Mouse (Mus musculus): ENCODE measurements around the gene Map1s. TPM values are rescaled to one million over a fixed set of nuclear protein-coding genes. Genes with fewer than 3 reads are reported as not detected.

Gene Map1s
- 43.3 and 49.4 TPM in 2 replicates for polyA plus RNA-seq (2015; fragmentation: Nextera tagmentation; extraction: Ambion mirVana)

DNA sequence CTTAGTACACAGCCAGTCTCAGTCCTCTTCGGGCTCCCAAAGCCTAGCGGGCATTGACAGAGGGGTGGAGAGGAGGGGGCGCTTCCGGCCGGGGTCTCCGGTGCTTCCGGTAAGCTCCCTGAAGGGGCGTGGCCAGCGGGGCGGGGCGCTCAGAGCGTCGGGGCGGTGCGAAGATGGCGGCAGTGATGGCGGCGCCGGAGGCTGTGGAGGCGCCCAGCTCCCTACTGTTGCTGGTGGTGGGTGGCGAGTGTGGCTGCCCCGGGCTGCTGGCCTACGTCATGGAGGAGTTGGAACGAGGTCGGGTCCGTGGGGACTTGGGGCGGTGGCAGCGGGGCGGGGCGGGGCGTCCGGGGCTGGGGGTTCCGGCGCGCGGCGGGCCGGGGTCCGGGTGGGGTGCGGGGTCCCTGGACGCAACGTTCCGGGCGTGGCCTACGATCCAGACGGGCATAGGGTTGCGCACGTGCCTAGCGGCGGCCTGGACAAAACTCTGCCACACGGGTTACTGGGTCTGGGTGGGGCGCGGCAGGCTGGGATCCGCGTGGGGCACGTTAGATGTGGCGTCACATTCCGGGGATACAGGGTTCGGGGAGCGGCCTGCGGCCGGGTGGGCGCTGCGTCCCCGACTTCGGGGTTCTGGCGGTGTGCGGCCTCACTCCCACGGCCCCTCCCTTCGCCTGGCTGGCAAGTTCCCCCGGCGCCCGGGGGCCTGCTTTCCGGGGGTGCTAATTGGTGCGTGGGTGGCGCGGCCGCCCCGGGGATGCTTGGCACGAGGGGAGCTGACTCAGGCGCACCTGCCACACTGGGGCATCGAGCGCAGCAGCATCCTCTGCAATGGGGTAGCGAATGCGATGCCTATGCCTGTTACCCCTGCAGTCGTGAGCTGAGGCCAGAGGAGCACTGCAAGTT, at the start of gene Map1s:
Gene Map1s (plus strand): TSS at position 102 of the 906 bp plus-strand sequence.
- Histone ChIP-seq H3K36me3 (peaks cover 4% of the 10 kb centered on the region), H3K27me3 (peaks cover 5% of the 10 kb centered on the region)

DNA sequence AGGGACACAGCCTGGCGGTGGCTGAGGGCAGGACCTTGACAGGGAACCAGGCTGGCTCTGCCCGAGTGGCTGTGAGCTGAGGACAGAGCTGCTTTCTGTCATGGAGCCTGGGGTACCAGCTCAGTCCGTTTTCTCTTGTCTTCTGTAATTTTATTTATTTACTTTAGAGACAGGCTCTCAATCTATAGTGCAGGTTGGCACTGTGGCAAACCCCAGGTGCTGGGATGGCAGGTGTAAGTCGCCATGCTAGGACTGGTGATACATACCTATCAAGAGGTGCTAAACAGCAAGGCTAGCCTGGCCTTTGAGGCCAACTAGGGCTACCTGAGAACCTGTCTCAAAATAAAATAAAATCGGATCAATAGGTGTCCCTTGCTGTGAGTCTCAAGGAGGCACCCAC, 49.7 kb upstream of the Map1s start:
- 0 out of 2 replicates have a peak overlapping the region, but pooled peaks have one; percentile 49 for H3K4me3 ChIP-seq
- no peaks in the 10 kb centered on the region for H3K36me3 ChIP-seq
- no peaks in the 10 kb centered on the region for H3K9me3 ChIP-seq
- 65% methylated on average over 5 of the region's 5 CpGs for WGBS
- H3K27me3 ChIP-seq = no peaks in the 10 kb centered on the region
- 0 out of 2 replicates have a peak overlapping the region, but pooled peaks have one; percentile 75 for H3K4me2 ChIP-seq
- no peak for ATAC-seq (ENCODE audit: insufficient number of reproducible peaks, low FRiP score, low TSS enrichment, low read depth)
- H3K9ac ChIP-seq = no peak overlapping the region
- H3K27ac ChIP-seq = no peak overlapping the region
- peaks cover 38% of the 10 kb centered on the region for H3K4me1 ChIP-seq

More for the DNA sequence above, at the start of gene Map1s:
- Histone ChIP-seq H3K9me3 (no peaks in the 10 kb centered on the region), H3K4me3 (peak within 1 kb of the TSS; percentile 92), H3K9ac (peak within 1 kb of the TSS; percentile 83), H3K4me2 (peak within 1 kb of the TSS; percentile 80), H3K4me1 (peaks cover 17% of the 10 kb centered on the region), H3K27ac (peak within 1 kb of the TSS; percentile 94)
- peak; percentile 89 for ATAC-seq (ENCODE audit: insufficient number of reproducible peaks, low FRiP score, low TSS enrichment, low read depth)
- WGBS = under 1% methylated on average over 80 of the region's 86 CpGs

GRCm38 (mm10) chr8:70856541-70857197, 49.1 kb upstream of the Map1s start:
- H3K4me1 ChIP-seq = peaks cover 36% of the 10 kb centered on the region
- H3K27ac ChIP-seq = no peak overlapping the region
- ATAC-seq (ENCODE audit: insufficient number of reproducible peaks, low FRiP score, low TSS enrichment, low read depth) = no peak

DNA sequence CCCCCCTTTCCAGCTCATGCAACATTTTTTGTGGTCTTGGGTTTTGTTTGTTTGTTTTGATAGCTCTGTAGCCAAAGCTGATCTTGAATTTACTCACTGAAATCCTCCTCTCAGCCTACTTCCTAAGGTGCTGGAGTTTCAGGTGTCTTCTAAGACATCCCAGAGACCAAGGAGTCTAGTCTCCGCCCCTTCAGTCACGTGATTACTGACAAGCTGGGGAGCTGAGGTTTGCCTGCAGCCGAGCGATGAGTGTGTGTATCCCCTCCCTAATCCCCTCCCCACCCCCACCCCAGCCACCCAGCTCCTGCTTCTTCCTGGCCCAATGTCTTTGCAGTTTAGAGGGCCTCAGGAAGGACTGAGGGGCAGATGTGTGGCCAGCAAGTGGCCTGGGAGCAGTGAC, 48.2 kb upstream of the Map1s start:
- Histone ChIP-seq H3K27ac (no peak overlapping the region; the same call in 1 of the 2 replicates), H3K4me3 (0 out of 2 replicates have a peak overlapping the region, but pooled peaks have one; percentile 49)

More at GRCm38 (mm10) chr8:70856541-70857197, 49.1 kb upstream of the Map1s start:
- Histone ChIP-seq H3K4me3 (peak overlapping the region; percentile 49), H3K4me2 (peak overlapping the region; percentile 75), H3K27me3 (peaks cover 5% of the 10 kb centered on the region), H3K9ac (peak overlapping the region; percentile 55), H3K9me3 (no peaks in the 10 kb centered on the region), H3K36me3 (no peaks in the 10 kb centered on the region)
- 6% methylated on average over 31 of the region's 33 CpGs for WGBS

GRCm38 (mm10) chr8:70862824-70863641, 42.7 kb upstream of the Map1s start, which contains the start of gene Kcnn1:
Kcnn1 (minus strand) TSS chr8:70863258.
- peak within 1 kb of the TSS; percentile 80 for H3K4me2 ChIP-seq
- no peak within 1 kb of the TSS for H3K27ac ChIP-seq
- under 1% methylated on average over 55 of the region's 55 CpGs for WGBS
- 0 out of 2 replicates have a peak, but pooled peaks cover 5% of the 10 kb centered on the region for H3K36me3 ChIP-seq
- ATAC-seq (ENCODE audit: insufficient number of reproducible peaks, low FRiP score, low TSS enrichment, low read depth) = no peak
- peak within 1 kb of the TSS; percentile 23; the same call in 1 of the 2 replicates for H3K9ac ChIP-seq
- no peaks in the 10 kb centered on the region for H3K9me3 ChIP-seq
- H3K27me3 ChIP-seq = peaks cover 33% of the 10 kb centered on the region
- H3K4me1 ChIP-seq = peaks cover 45% of the 10 kb centered on the region
- H3K4me3 ChIP-seq = peak within 1 kb of the TSS; percentile 60

More for the DNA sequence above, 48.2 kb upstream of the Map1s start:
- Histone ChIP-seq H3K27me3 (peaks cover 13% of the 10 kb centered on the region), H3K9ac (no peak overlapping the region), H3K9me3 (no peaks in the 10 kb centered on the region), H3K4me2 (peak overlapping the region; percentile 75; the same call in 1 of the 2 replicates), H3K4me1 (peaks cover 28% of the 10 kb centered on the region), H3K36me3 (no peaks in the 10 kb centered on the region)
- WGBS = 8% methylated on average over 4 of the region's 4 CpGs
- no peak for ATAC-seq (ENCODE audit: insufficient number of reproducible peaks, low FRiP score, low TSS enrichment, low read depth)

GRCm38 (mm10) chr8:70863956-70864711, 41.6 kb upstream of the Map1s start:
- ATAC-seq (ENCODE audit: insufficient number of reproducible peaks, low FRiP score, low TSS enrichment, low read depth) = no peak
- Histone ChIP-seq H3K9ac (0 out of 2 replicates have a peak overlapping the region, but pooled peaks have one; percentile 17), H3K4me1 (peaks cover 45% of the 10 kb centered on the region), H3K4me2 (peak overlapping the region; percentile 80), H3K36me3 (0 out of 2 replicates have a peak, but pooled peaks cover 6% of the 10 kb centered on the region), H3K9me3 (no peaks in the 10 kb centered on the region), H3K27me3 (peaks cover 33% of the 10 kb centered on the region), H3K27ac (no peak overlapping the region), H3K4me3 (peak overlapping the region; percentile 60)
- WGBS = 1% methylated on average over 46 of the region's 46 CpGs

DNA sequence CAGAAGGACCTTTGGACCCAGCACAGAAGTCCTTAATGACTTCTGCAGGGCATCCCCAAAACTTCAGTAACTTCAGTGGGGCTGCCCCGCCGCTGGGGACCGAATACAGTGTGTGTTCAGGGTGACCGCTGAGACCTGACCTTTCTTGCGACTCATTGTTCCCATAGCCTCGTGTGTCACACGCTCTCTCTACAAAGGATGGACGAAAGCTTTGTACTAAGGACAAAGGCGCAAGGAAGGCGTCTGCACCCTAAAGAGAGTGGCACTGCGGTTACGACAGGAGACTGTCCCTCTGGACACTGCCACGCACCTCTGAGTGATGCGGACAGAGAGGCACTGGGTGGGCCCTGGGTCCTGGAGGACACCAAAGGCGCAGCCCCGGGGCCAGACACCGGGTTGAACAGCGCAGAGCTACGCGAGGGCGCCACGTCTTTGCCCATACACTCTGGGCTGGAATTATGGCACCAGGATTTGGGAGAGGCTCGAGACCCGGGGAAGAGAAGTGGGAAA, 41.0 kb upstream of the Map1s start:
- Histone ChIP-seq H3K27ac (peak overlapping the region; percentile 86), H3K4me1 (peaks cover 52% of the 10 kb centered on the region), H3K27me3 (peaks cover 33% of the 10 kb centered on the region), H3K36me3 (0 out of 2 replicates have a peak, but pooled peaks cover 6% of the 10 kb centered on the region), H3K9me3 (no peaks in the 10 kb centered on the region), H3K4me2 (peak overlapping the region; percentile 80), H3K9ac (peak overlapping the region; percentile 37; the same call in 1 of the 2 replicates), H3K4me3 (peak overlapping the region; percentile 60)
- no peak for ATAC-seq (ENCODE audit: insufficient number of reproducible peaks, low FRiP score, low TSS enrichment, low read depth)
- 2% methylated on average over 24 of the region's 24 CpGs for WGBS

GRCm38 (mm10) chr8:70865350-70866000, 40.3 kb upstream of the Map1s start:
- Histone ChIP-seq H3K9ac (peak overlapping the region; percentile 37), H3K27ac (peak overlapping the region; percentile 86), H3K4me2 (peak overlapping the region; percentile 80), H3K27me3 (peaks cover 33% of the 10 kb centered on the region), H3K4me3 (peak overlapping the region; percentile 60), H3K36me3 (0 out of 2 replicates have a peak, but pooled peaks cover 6% of the 10 kb centered on the region), H3K9me3 (no peaks in the 10 kb centered on the region), H3K4me1 (peaks cover 54% of the 10 kb centered on the region)
- ATAC-seq (ENCODE audit: insufficient number of reproducible peaks, low FRiP score, low TSS enrichment, low read depth) = peak; percentile 89
- under 1% methylated on average over 46 of the region's 46 CpGs for WGBS

GRCm38 (mm10) chr8:70866001-70866520, 39.7 kb upstream of the Map1s start:
- Histone ChIP-seq H3K36me3 (0 out of 2 replicates have a peak, but pooled peaks cover 6% of the 10 kb centered on the region), H3K4me1 (peaks cover 54% of the 10 kb centered on the region), H3K4me2 (peak overlapping the region; percentile 80), H3K27ac (peak overlapping the region; percentile 86), H3K9ac (no peak overlapping the region), H3K4me3 (peak overlapping the region; percentile 60), H3K9me3 (no peaks in the 10 kb centered on the region), H3K27me3 (peaks cover 33% of the 10 kb centered on the region)
- ATAC-seq (ENCODE audit: insufficient number of reproducible peaks, low FRiP score, low TSS enrichment, low read depth) = no peak
- WGBS = 9% methylated on average over 12 of the region's 12 CpGs
